Mouse (Mus musculus): ENCODE results near the gene Pef1.

Gene Pef1

GRCm38 (mm10) chr4:130176156-130176720, 73.9 kb downstream of the Pef1 start:
- no peak for DNase-seq (ENCODE audit: low spot score)

- DNase-seq (ENCODE audit: low spot score), result no peak
Measured at GRCm38 (mm10) chr4:130177087-130177486, 74.7 kb downstream of the Pef1 start.

- DNase-seq (ENCODE audit: low spot score), result no peak
Measured at GRCm38 (mm10) chr4:130177536-130177935, 75.2 kb downstream of the Pef1 start.
